Mouse (Mus musculus): ENCODE data around the gene Lrp5. TPM values are rescaled to one million over a fixed set of nuclear protein-coding genes. Genes with fewer than 3 reads are reported as not detected.
A peak's percentile ranks its signal among the peaks of the same experiment; 100 is the strongest.
"Not testable (repeated sequence)": the region's sequence is repeated elsewhere in the genome, so short reads cannot be mapped to it uniquely, and the experiment has no call there.

Lrp5 gene
- polyA plus RNA-seq, 1 experiment from 2014 or later, result 3.1 TPM

DNA sequence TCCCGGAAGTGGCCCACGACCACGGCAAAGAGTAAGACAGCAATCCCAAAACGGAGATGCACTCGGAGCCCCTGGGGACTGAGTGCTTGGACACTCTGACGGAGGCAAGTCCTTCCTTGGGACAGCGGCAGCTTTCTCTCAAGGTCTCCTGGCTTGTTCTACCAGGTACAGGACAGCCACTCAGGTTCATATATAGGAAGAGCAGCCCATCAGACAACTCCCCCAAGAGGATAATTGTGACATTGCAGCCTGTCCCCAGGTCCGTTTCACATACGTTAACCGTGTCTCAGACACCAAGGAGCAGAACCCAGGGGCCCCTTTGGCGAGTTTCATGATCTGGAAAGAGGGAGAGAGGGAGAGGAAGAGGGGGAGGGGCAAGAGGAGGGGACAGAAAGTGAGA lies 18.4 kb downstream of the Lrp5 start:
- peaks cover 16% of the 10 kb centered on the region for H3K36me3 ChIP-seq
- H3K9me3 ChIP-seq, result peaks cover 5% of the 10 kb centered on the region; the same call in 1 of the 2 replicates
- no peak for DNase-seq (ENCODE audit: low spot score)
- H3K4me1 ChIP-seq (replicated peaks), result peaks cover 47% of the 10 kb centered on the region
- WGBS, result 80% methylated on average over 11 of the region's 11 CpGs
- no peak overlapping the region for H3K4me3 ChIP-seq
- peak overlapping the region; percentile 18; the same call in 1 of the 2 replicates for H3K27ac ChIP-seq
- no peaks in the 10 kb centered on the region for H3K27me3 ChIP-seq (ENCODE audit: insufficient read depth, poor library complexity, severe bottlenecking)

DNA sequence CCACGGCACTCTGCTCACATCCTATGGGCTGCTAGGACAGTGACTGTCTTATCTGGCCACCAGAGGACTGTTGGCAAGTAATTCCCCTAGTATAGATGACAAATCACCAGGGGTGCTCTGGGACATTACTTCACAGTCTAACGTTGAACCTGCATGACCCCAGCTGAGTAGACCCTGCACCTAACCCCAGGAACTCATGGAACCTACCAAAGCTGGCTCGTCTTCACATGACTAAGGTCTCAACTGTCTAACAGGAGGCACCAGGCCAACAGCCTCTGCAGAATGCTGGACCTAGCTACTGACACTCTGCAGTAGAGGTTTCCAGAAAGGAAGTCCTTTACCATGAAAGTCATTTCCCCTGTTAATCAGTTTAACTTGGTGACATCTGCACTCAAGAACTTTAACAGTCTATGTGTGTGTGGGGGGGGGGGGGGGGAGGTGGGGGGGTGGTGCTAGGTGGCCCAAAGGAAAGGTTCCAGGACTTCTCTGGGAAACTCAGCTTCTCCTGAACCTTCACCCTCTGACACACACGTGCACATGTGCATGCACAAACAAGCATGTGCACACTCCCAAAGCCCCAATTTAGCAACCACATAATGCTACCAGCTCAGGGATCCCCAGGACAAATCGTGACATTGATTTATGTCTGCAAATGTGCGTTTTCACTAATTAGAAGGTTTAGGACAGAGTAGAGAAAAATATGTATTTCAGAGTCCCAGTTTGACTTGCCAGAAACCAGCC lies 19.0 kb downstream of the Lrp5 start:
- no peak overlapping the region for H3K4me3 ChIP-seq
- no peak overlapping the region for H3K27ac ChIP-seq
- DNase-seq (ENCODE audit: low spot score), result no peak
- no peaks in the 10 kb centered on the region; the same call in 1 of the 2 replicates for H3K9me3 ChIP-seq
- H3K27me3 ChIP-seq (ENCODE audit: insufficient read depth, poor library complexity, severe bottlenecking), result no peaks in the 10 kb centered on the region
- H3K4me1 ChIP-seq (replicated peaks), result peaks cover 47% of the 10 kb centered on the region
- 84% methylated on average over 6 of the region's 6 CpGs for WGBS
- peaks cover 9% of the 10 kb centered on the region for H3K36me3 ChIP-seq

DNA sequence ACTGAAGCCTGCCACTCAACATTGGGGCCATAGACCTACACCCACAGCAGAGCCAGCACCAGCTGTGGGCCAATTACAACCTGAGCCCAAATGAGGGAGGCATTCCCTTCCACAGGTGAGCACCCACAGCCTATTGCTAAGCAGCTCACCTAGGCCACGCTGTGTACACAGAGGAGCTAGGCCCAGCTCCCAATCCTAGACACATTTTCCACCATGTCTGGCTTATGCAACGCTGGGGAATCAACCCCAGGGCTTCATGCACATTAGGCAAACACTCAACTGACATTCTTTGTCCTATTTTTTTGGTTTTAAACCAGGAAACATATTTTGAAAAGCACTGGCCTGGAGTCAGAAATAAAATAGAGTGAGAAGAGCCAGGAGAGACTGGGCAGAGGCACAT lies 19.7 kb downstream of the Lrp5 start:
- Histone ChIP-seq H3K27ac (no peak overlapping the region), H3K36me3 (peaks cover 2% of the 10 kb centered on the region), H3K9me3 (no peaks in the 10 kb centered on the region), H3K4me1 (replicated peaks) (peaks cover 47% of the 10 kb centered on the region), H3K4me3 (no peak overlapping the region), H3K27me3 (ENCODE audit: insufficient read depth, poor library complexity, severe bottlenecking) (no peaks in the 10 kb centered on the region)
- no peak for DNase-seq (ENCODE audit: low spot score)
- 92% methylated on average over 2 of the region's 2 CpGs for WGBS

DNA sequence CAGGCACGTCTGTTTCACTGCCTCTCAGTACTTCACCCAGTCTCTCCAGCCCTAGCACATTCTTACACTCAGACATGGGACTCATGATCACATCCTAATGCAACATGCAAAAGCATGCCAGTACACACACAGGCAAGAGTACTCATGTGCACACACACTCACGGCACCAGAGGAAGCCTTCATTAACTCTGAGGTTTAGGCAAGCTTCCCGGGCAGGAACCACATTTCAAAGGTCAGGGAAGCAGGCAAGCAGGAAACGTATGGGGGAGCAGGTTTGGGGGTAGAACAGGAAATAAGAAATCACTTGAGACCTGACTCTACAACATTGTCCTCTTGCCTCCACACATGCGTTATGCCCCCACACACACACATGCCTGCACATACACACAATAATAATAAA lies 20.9 kb downstream of the Lrp5 start:
- 70% methylated on average over 5 of the region's 5 CpGs for WGBS
- H3K9me3 ChIP-seq, result no peaks in the 10 kb centered on the region
- peak overlapping the region; percentile 30; the same call in 1 of the 2 replicates for H3K27ac ChIP-seq
- H3K36me3 ChIP-seq, result no peaks in the 10 kb centered on the region
- no peak for DNase-seq (ENCODE audit: low spot score)
- H3K27me3 ChIP-seq (ENCODE audit: insufficient read depth, poor library complexity, severe bottlenecking), result no peaks in the 10 kb centered on the region
- H3K4me1 ChIP-seq (replicated peaks), result peaks cover 47% of the 10 kb centered on the region
- no peak overlapping the region for H3K4me3 ChIP-seq

DNA sequence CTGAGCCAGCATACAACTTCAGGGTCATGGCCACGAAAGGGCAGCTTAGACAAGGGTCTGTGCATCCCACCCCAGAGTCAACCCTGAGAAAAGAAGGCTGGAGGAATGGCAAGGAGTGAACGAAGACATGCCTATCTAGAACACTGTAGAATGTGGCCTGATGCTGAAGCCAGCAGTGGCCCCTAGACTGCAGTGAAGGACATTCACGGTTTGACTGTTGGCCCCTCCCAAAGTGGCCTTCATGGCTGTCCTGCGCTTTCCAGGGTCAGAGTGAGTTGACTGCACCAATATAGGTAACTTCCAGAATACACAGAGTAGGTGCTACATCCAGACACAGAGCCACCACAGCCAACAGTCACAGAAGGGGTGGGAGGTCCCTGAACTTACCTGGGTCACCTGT lies 28.4 kb downstream of the Lrp5 start:
- Histone ChIP-seq H3K36me3 (peaks cover 43% of the 10 kb centered on the region), H3K4me1 (replicated peaks) (0 out of 2 replicates have a peak, but pooled peaks cover 3% of the 10 kb centered on the region), H3K4me3 (no peak overlapping the region), H3K27ac (no peak overlapping the region), H3K27me3 (ENCODE audit: insufficient read depth, poor library complexity, severe bottlenecking) (no peaks in the 10 kb centered on the region), H3K9me3 (peaks cover 8% of the 10 kb centered on the region; the same call in 1 of the 2 replicates)
- WGBS, result 94% methylated on average over 4 of the region's 4 CpGs
- no peak for DNase-seq (ENCODE audit: low spot score)

DNA sequence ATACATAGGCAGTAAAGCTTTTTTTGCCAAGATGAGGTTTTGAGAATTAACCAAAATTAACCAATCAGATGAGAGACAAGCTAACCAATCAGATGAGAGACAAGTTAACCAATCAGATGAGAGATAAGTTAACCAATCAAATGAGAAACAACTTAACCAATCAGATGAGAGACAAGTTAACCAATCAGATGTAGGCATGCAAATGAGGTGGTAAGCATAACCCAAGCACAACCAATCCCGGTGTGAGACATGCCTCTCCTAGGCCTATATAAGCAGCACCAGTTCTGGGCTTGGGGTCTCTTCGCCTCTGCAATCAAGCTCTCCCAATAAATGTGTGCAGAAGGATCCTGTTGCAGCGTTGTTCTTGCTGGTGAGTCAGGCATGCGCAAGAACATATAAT lies 29.3 kb downstream of the Lrp5 start:
- not testable (repeated sequence) for H3K27me3 ChIP-seq (ENCODE audit: insufficient read depth, poor library complexity, severe bottlenecking); H3K4me3 ChIP-seq; DNase-seq (ENCODE audit: low spot score); H3K4me1 ChIP-seq (replicated peaks); H3K27ac ChIP-seq; H3K9me3 ChIP-seq
- 96% methylated on average over 4 of the region's 4 CpGs for WGBS
- H3K36me3 ChIP-seq, result peaks cover 52% of the 10 kb centered on the region

DNA sequence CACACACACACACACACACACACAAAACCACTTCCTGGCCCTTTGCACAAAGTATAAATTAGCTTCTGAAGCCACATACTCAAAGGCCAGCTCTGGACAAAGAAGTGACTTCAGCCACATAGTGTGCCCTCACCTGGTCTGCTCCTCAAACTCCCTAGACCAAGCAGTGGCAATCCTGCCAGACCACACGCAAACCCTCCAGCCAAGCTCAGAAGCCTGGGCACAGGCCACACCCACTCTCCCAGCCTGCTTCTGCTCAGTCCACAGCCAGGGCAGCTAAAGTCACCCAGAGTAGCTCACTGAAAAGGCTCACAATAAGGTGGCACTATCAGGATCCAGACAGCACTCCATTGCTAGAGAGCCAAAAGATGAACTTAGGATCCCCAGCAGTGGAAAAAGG lies 30.2 kb downstream of the Lrp5 start:
- no peak overlapping the region for H3K4me3 ChIP-seq
- no peak for DNase-seq (ENCODE audit: low spot score)
- no peak overlapping the region for H3K27ac ChIP-seq
- peaks cover 61% of the 10 kb centered on the region for H3K36me3 ChIP-seq
- H3K27me3 ChIP-seq (ENCODE audit: insufficient read depth, poor library complexity, severe bottlenecking), result no peaks in the 10 kb centered on the region
- 89% methylated on average over 1 of the region's 1 CpGs for WGBS
- peaks cover 17% of the 10 kb centered on the region for H3K9me3 ChIP-seq
- H3K4me1 ChIP-seq (replicated peaks), result 0 out of 2 replicates have a peak, but pooled peaks cover 3% of the 10 kb centered on the region

DNA sequence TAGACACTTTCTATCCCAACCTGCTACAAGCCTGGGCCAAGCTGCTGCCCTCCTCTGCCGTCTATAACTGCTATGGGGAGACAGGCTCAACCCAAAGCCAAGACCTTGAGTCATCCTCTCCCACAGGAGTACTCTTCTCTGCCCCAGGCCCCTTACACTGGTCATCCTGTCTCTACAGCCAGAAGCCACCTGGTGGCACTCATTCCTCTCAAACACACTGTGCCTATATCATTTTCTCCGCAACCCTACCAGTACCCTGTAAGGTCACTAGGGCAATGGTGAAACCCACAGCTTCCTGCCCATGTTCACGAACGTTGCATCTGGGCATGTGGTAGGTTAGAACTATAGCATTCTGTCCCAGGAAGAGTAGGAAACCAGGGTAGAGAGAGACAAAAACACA lies 31.4 kb downstream of the Lrp5 start:
- Histone ChIP-seq H3K27ac (no peak overlapping the region), H3K4me3 (no peak overlapping the region), H3K9me3 (peaks cover 17% of the 10 kb centered on the region), H3K4me1 (replicated peaks) (0 out of 2 replicates have a peak, but pooled peaks cover 3% of the 10 kb centered on the region), H3K27me3 (ENCODE audit: insufficient read depth, poor library complexity, severe bottlenecking) (no peaks in the 10 kb centered on the region), H3K36me3 (peaks cover 73% of the 10 kb centered on the region)
- WGBS, result 80% methylated on average over 4 of the region's 4 CpGs
- DNase-seq (ENCODE audit: low spot score), result no peak

DNA sequence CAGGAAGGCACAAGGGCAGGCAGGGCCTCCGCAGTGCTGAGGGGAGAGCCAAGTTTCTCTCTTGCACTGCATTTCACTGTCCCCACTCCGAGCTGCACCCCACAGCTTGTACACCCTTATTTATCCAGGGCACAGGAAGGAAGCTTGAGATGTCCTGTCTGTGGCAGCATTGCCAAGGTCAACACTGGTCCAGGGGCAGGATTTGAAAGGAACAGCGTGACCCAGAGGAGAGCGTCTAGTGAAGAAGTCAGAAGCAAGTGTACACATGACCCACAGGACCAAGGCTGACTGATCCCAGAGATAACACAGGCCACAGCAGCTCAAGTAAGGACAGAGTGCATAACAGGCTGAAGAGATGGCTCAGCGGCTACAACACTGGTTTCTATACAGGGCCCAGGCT lies 32.3 kb downstream of the Lrp5 start:
- peaks cover 73% of the 10 kb centered on the region for H3K36me3 ChIP-seq
- peaks cover 17% of the 10 kb centered on the region for H3K9me3 ChIP-seq
- no peaks in the 10 kb centered on the region for H3K27me3 ChIP-seq (ENCODE audit: insufficient read depth, poor library complexity, severe bottlenecking)
- 0 out of 2 replicates have a peak, but pooled peaks cover 7% of the 10 kb centered on the region for H3K4me1 ChIP-seq (replicated peaks)
- no peak for DNase-seq (ENCODE audit: low spot score)
- 89% methylated on average over 5 of the region's 5 CpGs for WGBS
- H3K4me3 ChIP-seq, result no peak overlapping the region
- no peak overlapping the region for H3K27ac ChIP-seq

DNA sequence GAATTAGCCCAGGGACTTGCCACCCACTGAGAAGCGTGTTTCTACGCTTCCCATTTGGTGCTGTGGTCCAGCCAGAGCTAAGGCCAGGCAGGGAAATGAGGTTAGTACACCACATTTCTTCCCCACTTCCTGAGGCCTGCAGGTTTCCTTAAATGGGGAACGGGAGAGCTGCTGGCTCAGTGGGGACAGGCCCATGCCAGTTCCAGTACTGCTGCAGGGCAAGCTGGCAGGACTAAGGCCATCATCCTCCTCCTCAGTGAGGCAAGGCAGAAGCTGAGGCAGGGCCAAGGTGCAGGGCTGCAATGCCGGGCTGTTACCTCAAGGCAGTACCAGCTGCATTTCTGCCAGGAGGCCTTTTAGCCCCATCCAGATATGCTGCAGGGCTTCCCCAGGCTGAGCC lies 32.9 kb downstream of the Lrp5 start:
- H3K9me3 ChIP-seq, result peaks cover 17% of the 10 kb centered on the region
- no peak for DNase-seq (ENCODE audit: low spot score)
- no peaks in the 10 kb centered on the region for H3K27me3 ChIP-seq (ENCODE audit: insufficient read depth, poor library complexity, severe bottlenecking)
- 89% methylated on average over 4 of the region's 4 CpGs for WGBS
- peaks cover 72% of the 10 kb centered on the region for H3K36me3 ChIP-seq
- H3K27ac ChIP-seq, result no peak overlapping the region
- H3K4me3 ChIP-seq, result no peak overlapping the region
- 0 out of 2 replicates have a peak, but pooled peaks cover 12% of the 10 kb centered on the region for H3K4me1 ChIP-seq (replicated peaks)

DNA sequence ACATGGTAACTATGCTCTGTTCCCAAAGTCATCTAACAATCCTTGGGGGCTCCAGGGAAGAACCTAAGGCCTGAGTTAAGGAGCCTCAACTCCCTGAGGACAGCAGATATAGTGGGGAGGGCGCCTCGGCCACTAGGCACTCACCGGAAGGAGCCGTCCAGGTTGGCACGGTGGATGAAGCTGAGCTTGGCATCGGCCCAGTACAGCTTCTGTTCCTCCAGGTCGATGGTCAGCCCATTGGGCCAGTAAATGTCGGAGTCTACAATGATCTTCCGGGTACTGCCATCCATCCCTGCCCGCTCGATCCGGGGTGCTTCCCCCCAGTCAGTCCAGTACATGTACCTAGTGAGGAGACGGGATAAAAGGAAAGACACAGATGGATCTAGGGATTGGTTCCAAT lies 34.4 kb downstream of the Lrp5 start:
- 96% methylated on average over 13 of the region's 13 CpGs for WGBS
- no peak for DNase-seq (ENCODE audit: low spot score)
- Histone ChIP-seq H3K27ac (no peak overlapping the region), H3K4me3 (no peak overlapping the region), H3K4me1 (replicated peaks) (peaks cover 21% of the 10 kb centered on the region), H3K36me3 (peaks cover 71% of the 10 kb centered on the region), H3K9me3 (peaks cover 9% of the 10 kb centered on the region), H3K27me3 (ENCODE audit: insufficient read depth, poor library complexity, severe bottlenecking) (no peaks in the 10 kb centered on the region)

DNA sequence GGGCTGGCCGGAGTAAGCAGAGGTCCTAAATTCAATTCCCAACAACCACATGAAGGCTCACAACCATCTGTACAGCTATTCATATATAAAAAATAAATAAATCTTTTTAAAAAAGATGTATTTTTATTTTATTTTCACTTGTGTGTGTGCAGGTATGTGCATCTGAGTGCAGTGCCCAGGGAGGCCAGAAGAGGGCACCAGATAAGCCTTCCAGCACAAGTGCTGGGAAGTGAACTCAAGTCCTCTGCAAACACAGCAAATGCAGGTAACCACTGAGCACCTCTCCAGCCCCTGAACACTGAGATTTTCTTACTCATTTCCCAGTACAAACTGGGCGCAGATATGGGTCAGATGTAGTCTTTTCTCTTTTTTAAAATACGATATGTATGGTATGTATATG lies 35.1 kb downstream of the Lrp5 start:
- 97% methylated on average over 3 of the region's 3 CpGs for WGBS
- H3K36me3 ChIP-seq, result peaks cover 72% of the 10 kb centered on the region

DNA sequence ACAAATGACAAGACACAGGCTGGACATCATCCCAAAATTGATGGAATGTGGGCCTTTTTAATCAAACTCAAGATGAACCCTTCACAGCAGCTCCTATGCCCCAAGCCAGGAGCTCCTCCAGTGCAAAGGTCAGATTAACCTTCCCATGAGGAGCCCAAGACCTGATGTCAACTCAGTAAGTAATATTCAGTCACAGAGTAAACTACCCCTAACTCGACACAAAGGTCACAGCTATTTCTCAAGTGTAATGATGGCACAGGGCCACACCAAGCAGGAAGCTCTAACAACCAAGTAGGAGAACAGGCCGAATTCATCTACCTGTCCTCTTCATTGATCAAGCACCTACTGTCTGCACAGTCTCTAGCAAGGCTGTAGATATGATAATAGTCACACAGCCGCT lies 35.9 kb downstream of the Lrp5 start:
- Histone ChIP-seq H3K4me1 (replicated peaks) (peaks cover 26% of the 10 kb centered on the region), H3K27me3 (ENCODE audit: insufficient read depth, poor library complexity, severe bottlenecking) (no peaks in the 10 kb centered on the region), H3K4me3 (no peak overlapping the region), H3K9me3 (peaks cover 9% of the 10 kb centered on the region), H3K36me3 (peaks cover 80% of the 10 kb centered on the region), H3K27ac (no peak overlapping the region)
- DNase-seq (ENCODE audit: low spot score), result no peak
- WGBS, result 89% methylated on average over 3 of the region's 3 CpGs

More for the DNA sequence above, 35.1 kb downstream of the Lrp5 start:
- Histone ChIP-seq H3K27ac (no peak overlapping the region), H3K9me3 (peaks cover 9% of the 10 kb centered on the region), H3K4me1 (replicated peaks) (peaks cover 22% of the 10 kb centered on the region), H3K4me3 (no peak overlapping the region), H3K27me3 (ENCODE audit: insufficient read depth, poor library complexity, severe bottlenecking) (no peaks in the 10 kb centered on the region)
- no peak for DNase-seq (ENCODE audit: low spot score)
